Mouse (Mus musculus) CH12.LX (cell line): ENCODE data around the gene Syt6. TPM values are rescaled to one million over a fixed set of nuclear protein-coding genes. Genes with fewer than 3 reads are reported as not detected.

Source experiments
- DNase-seq: peaks from one replicate; pipeline ENCODE4 v3.0.0-alpha.2; 2013; ENCODE audit errors: extremely low read depth
- H3K27ac ChIP-seq: 2 replicates; pipeline ENCODE4 v1.5.1; 2012; ENCODE audit warnings: low read depth, mild to moderate bottlenecking, control low read depth, moderate library complexity; ENCODE audit not compliant: insufficient read depth
- H3K27me3 ChIP-seq: replicated peaks from 2 replicates; pipeline ENCODE3; 2012; ENCODE audit warnings: inconsistent platforms
- H3K36me3 ChIP-seq, 2 experiments: replicated peaks in 1 of 2; 2 replicates each; pipeline versions ENCODE3 to v1.6.1; 2012; ENCODE audit warnings: inconsistent platforms in 1 of 2, low read length in 1 of 2, mild to moderate bottlenecking in 1 of 2, mixed read lengths in 1 of 2, moderate library complexity in 1 of 2; ENCODE audit not compliant: control insufficient read depth in 1 of 2, insufficient read depth in 1 of 2
- H3K4me1 ChIP-seq, 2 experiments: 2 replicates each; pipeline ENCODE4 v1.6.1; 2012; ENCODE audit warnings: inconsistent platforms in 1 of 2, moderate library complexity in 1 of 2; ENCODE audit not compliant: insufficient read depth in 2 of 2, control insufficient read depth in 1 of 2
- H3K4me2 ChIP-seq: 2 replicates; pipeline ENCODE4 v1.6.1; 2012; ENCODE audit warnings: low read depth, mild to moderate bottlenecking, control low read depth; ENCODE audit not compliant: poor library complexity, insufficient read depth, severe bottlenecking
- H3K4me3 ChIP-seq, 3 experiments: fragments of 150-350 bp in 1 of 3; sonication (generic) in 1 of 3; replicated peaks in 1 of 3; 2 replicates each; pipeline versions ENCODE3 to v1.5.1; 2011 to 2012; ENCODE audit warnings: low read depth in 2 of 3, low read length in 2 of 3, mild to moderate bottlenecking in 2 of 3, moderate library complexity in 2 of 3, control low read depth in 1 of 3, improper control_type of control experiment in 1 of 3, inconsistent platforms in 1 of 3, mixed read lengths in 1 of 3; ENCODE audit not compliant: poor library complexity in 1 of 3
- H3K79me2 ChIP-seq: replicated peaks from 2 replicates; pipeline ENCODE4 v1.6.1; 2012; ENCODE audit warnings: mild to moderate bottlenecking, moderate library complexity; ENCODE audit not compliant: control insufficient read depth, poor library complexity, insufficient read depth, severe bottlenecking; ENCODE audit errors: extremely low read depth
- H3K9ac ChIP-seq: 2 replicates; pipeline ENCODE4 v1.6.1; 2012; ENCODE audit warnings: low read depth, mild to moderate bottlenecking, control low read depth, moderate library complexity; ENCODE audit not compliant: insufficient read depth
- H3K9me3 ChIP-seq: replicated peaks from 2 replicates; pipeline ENCODE3; 2012; ENCODE audit warnings: low read length, inconsistent platforms, mixed read lengths
- BHLHE40 ChIP-seq: IDR thresholded peaks from 2 replicates; pipeline ENCODE4 v1.6.1; 2011; ENCODE audit warnings: mild to moderate bottlenecking, low read depth, low read length, improper control_type of control experiment
- CHD1 ChIP-seq: IDR thresholded peaks from 2 replicates; pipeline ENCODE4 v1.6.1; 2012; ENCODE audit warnings: low read depth, low read length, improper control_type of control experiment, inconsistent platforms
- CHD2 ChIP-seq: IDR thresholded peaks from 2 replicates; pipeline ENCODE4 v1.6.1; 2011; ENCODE audit warnings: low read length, improper control_type of control experiment
- CTCF ChIP-seq, 2 experiments: IDR thresholded peaks in 1 of 2; conservative IDR thresholded peaks in 1 of 2; 2 replicates each; pipeline ENCODE4 v1.5.1; 2011 to 2012; ENCODE audit warnings: low read depth in 2 of 2, low read length in 2 of 2, improper control_type of control experiment in 1 of 2, inconsistent platforms in 1 of 2, mild to moderate bottlenecking in 1 of 2, moderate library complexity in 1 of 2
- E2F4 ChIP-seq: IDR thresholded peaks from 2 replicates; pipeline ENCODE4 v1.6.1; 2011; ENCODE audit warnings: low read depth, low read length, improper control_type of control experiment; ENCODE audit not compliant: insufficient replicate concordance
- ELF1 ChIP-seq: IDR thresholded peaks from 2 replicates; pipeline ENCODE4 v1.6.1; 2014; ENCODE audit warnings: low read depth, mild to moderate bottlenecking, inconsistent platforms, low read length, improper control_type of control experiment
- HCFC1 ChIP-seq: IDR thresholded peaks from 2 replicates; pipeline ENCODE4 v1.6.1; 2012; ENCODE audit warnings: low read depth, mild to moderate bottlenecking, inconsistent platforms, low read length, improper control_type of control experiment
- IRF4 ChIP-seq: IDR thresholded peaks from 2 replicates; pipeline ENCODE4 v1.6.1; 2014; ENCODE audit warnings: low read depth, mild to moderate bottlenecking, inconsistent platforms, low read length, improper control_type of control experiment
- JUND ChIP-seq: conservative IDR thresholded peaks from 2 replicates; pipeline ENCODE4 v1.6.1; 2011; ENCODE audit warnings: low read depth, low read length, improper control_type of control experiment
- KAT2A ChIP-seq: IDR thresholded peaks from 2 replicates; pipeline ENCODE4 v1.6.1; 2012; ENCODE audit warnings: low read length, improper control_type of control experiment, inconsistent platforms; ENCODE audit not compliant: insufficient replicate concordance
- MAFK ChIP-seq: IDR thresholded peaks from 2 replicates; pipeline ENCODE4 v1.6.1; 2011; ENCODE audit warnings: low read length, improper control_type of control experiment; ENCODE audit not compliant: insufficient replicate concordance
- MAZ ChIP-seq: IDR thresholded peaks from 2 replicates; pipeline ENCODE4 v1.6.1; 2012; ENCODE audit warnings: low read depth, mild to moderate bottlenecking, inconsistent platforms, low read length, improper control_type of control experiment, moderate library complexity
- MEF2A ChIP-seq: IDR thresholded peaks from 2 replicates; pipeline ENCODE4 v1.6.1; 2014; ENCODE audit warnings: low read depth, mild to moderate bottlenecking, inconsistent platforms, low read length, improper control_type of control experiment, borderline replicate concordance
- MYC ChIP-seq: IDR thresholded peaks from 2 replicates; pipeline ENCODE4 v1.6.1; 2011; ENCODE audit warnings: low read depth, mild to moderate bottlenecking, improper control_type of control experiment, low read length
- PAX5 ChIP-seq: IDR thresholded peaks from 2 replicates; pipeline ENCODE4 v1.6.1; 2012; ENCODE audit warnings: low read length, inconsistent platforms, mixed read lengths
- POLR2A ChIP-seq: IDR thresholded peaks from 2 replicates; pipeline ENCODE4 v1.6.1; 2011; ENCODE audit warnings: low read depth, mild to moderate bottlenecking, improper control_type of control experiment, low read length
- RAD21 ChIP-seq: IDR thresholded peaks from 2 replicates; pipeline ENCODE4 v1.6.1; 2011; ENCODE audit warnings: low read depth, mild to moderate bottlenecking, low read length, improper control_type of control experiment, moderate library complexity
- RCOR1 ChIP-seq: conservative IDR thresholded peaks from 2 replicates; pipeline ENCODE4 v1.6.1; 2012; ENCODE audit warnings: low read depth, mild to moderate bottlenecking, inconsistent platforms, low read length, improper control_type of control experiment
- SIN3A ChIP-seq: IDR thresholded peaks from 2 replicates; pipeline ENCODE4 v1.6.1; 2012; ENCODE audit warnings: low read length, improper control_type of control experiment, inconsistent platforms
- SMC3 ChIP-seq: IDR thresholded peaks from 2 replicates; pipeline ENCODE4 v1.6.1; 2011; ENCODE audit warnings: low read depth, low read length, improper control_type of control experiment
- TBP ChIP-seq: conservative IDR thresholded peaks from 2 replicates; pipeline ENCODE4 v1.6.1; 2011; ENCODE audit warnings: low read depth, low read length, improper control_type of control experiment
- TCF12 ChIP-seq: IDR thresholded peaks from 2 replicates; pipeline ENCODE4 v1.6.1; 2014; ENCODE audit warnings: low read depth, mild to moderate bottlenecking, inconsistent platforms, low read length, improper control_type of control experiment
- UBTF ChIP-seq: IDR thresholded peaks from 2 replicates; pipeline ENCODE4 v1.6.1; 2012; ENCODE audit warnings: low read depth, mild to moderate bottlenecking, inconsistent platforms, low read length, improper control_type of control experiment, moderate library complexity
- USF1 ChIP-seq: IDR thresholded peaks from 2 replicates; pipeline ENCODE4 v1.6.1; 2014; ENCODE audit warnings: low read depth, mild to moderate bottlenecking, inconsistent platforms, low read length, improper control_type of control experiment
- USF2 ChIP-seq: conservative IDR thresholded peaks from 2 replicates; pipeline ENCODE4 v1.6.1; 2011; ENCODE audit warnings: low read depth, low read length, improper control_type of control experiment
- ZC3H11A ChIP-seq: IDR thresholded peaks from 2 replicates; pipeline ENCODE4 v1.6.1; 2012; ENCODE audit warnings: low read depth, mild to moderate bottlenecking, inconsistent platforms, low read length, improper control_type of control experiment
- ZNF384 ChIP-seq: IDR thresholded peaks from 2 replicates; pipeline ENCODE4 v1.6.1; 2012; ENCODE audit warnings: low read depth, low read length, improper control_type of control experiment, inconsistent platforms
- dilution Hi-C: fragments of 300-500 bp; cut with MboI; formaldehyde crosslinking; loops from 2 replicates; pipeline ENCODE4 v1.14.3; 2020; ENCODE audit warnings: low sequenced_read_pairs; ENCODE audit not compliant: extremely low pct_unique_long_range_greater_than_20kb, extremely low pct_ligation_motif_present
- in situ Hi-C: fragments of 300-500 bp; cut with MboI; formaldehyde crosslinking; loops from 3 replicates; pipeline ENCODE4 v1.14.3; 2019; ENCODE audit warnings: low sequenced_read_pairs, low pct_ligation_motif_present, low pct_unique_long_range_greater_than_20kb, mixed read lengths
- polyA plus RNA-seq: library from polyadenylated mRNA; unstranded; fragments of >175 nt; gene quantifications from 2 replicates; pipeline ENCODE4 v1.2.1, GENCODE M21; 2012; ENCODE audit warnings: low read depth; ENCODE audit not compliant: insufficient read length
- total RNA-seq, 2 experiments: library from RNA; depleted of rRNA; stranded (reverse); fragments of 300-350 nt in 1 of 2; fragments of >200 nt in 1 of 2; gene quantifications; 2 replicates each; pipeline ENCODE4 v1.2.3; 2012 to 2014

Gene Syt6
- total and polyA plus RNA-seq, 3 experiments, result not detected

GRCm38 (mm10) chr3:103526864-103527263, 48.2 kb upstream of the Syt6 start:
- Histone ChIP-seq H3K4me1 (peaks cover 0 to 5% of the 10 kb centered on the region in 2 experiments; a peak in 2 of 4 replicates), H3K27ac (no peak overlapping the region), H3K27me3 (no peaks in the 10 kb centered on the region), H3K36me3 (no peaks in the 10 kb centered on the region), H3K4me2 (no peak overlapping the region), H3K4me3 (no peak overlapping the region), H3K79me2 (no peaks in the 10 kb centered on the region), H3K9me3 (no peaks in the 10 kb centered on the region), H3K9ac (no peak overlapping the region)
- DNase-seq, result no peak
- TF ChIP-seq CTCF (conservative IDR thresholded peaks at IDR 0.05 in 1 of 2, IDR thresholded peaks at IDR 0.05 in 1 of 2; ENCODE audit: low read depth in 2 of 2, low read length in 2 of 2), result no peak
- TF ChIP-seq USF1, result no peak
- no peak for TF ChIP-seq TBP
- TF ChIP-seq TCF12, result no peak
- no peak for TF ChIP-seq ZNF384
- no peak for TF ChIP-seq JUND
- TF ChIP-seq KAT2A, result no peak
- TF ChIP-seq E2F4, result no peak
- no peak for TF ChIP-seq CHD1
- no peak for TF ChIP-seq RCOR1
- no peak for TF ChIP-seq MEF2A
- TF ChIP-seq MYC, result no peak
- no peak for TF ChIP-seq SMC3
- no peak for TF ChIP-seq MAZ
- TF ChIP-seq CHD2, result no peak
- no peak for TF ChIP-seq ELF1
- TF ChIP-seq PAX5, result no peak
- TF ChIP-seq IRF4, result no peak
- no peak for TF ChIP-seq USF2
- no peak for TF ChIP-seq SIN3A
- in situ Hi-C loops (no loop called here), dilution Hi-C loops (no loop called here)

DNA sequence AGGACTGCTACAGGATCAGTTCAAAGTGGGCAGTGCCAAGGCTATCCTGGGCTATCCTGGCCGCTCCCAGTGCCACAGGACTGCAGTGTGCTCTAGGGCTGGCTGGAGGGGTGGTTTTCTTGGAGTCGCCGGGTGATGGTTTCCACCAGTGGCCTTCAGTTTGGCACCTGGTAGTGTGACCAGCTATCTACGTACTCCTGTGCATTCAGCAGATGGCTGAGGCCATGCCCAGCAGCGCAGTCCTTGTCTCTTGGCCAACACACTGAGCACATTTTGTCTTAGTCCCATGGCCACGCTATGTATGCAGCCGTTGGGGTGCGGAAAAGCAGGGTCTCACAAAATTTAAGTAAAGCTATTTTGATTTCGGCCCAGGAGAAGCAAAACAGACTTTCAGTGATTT, 41.0 kb upstream of the Syt6 start:
- Histone ChIP-seq H3K4me3 (no peak overlapping the region), H3K9ac (no peak overlapping the region), H3K4me1 (peaks cover 0 to 15% of the 10 kb centered on the region in 2 experiments; a peak in 2 of 4 replicates), H3K27ac (no peak overlapping the region), H3K36me3 (no peaks in the 10 kb centered on the region), H3K79me2 (no peaks in the 10 kb centered on the region), H3K27me3 (no peaks in the 10 kb centered on the region), H3K4me2 (no peak overlapping the region), H3K9me3 (no peaks in the 10 kb centered on the region)
- in situ Hi-C loops (no loop called here), dilution Hi-C loops (no loop called here)
- DNase-seq, result no peak
- no peak for TF ChIP-seq POLR2A
- no peak for TF ChIP-seq IRF4
- no peak for TF ChIP-seq MAFK
- no peak for TF ChIP-seq RAD21
- TF ChIP-seq CTCF (conservative IDR thresholded peaks at IDR 0.05 in 1 of 2, IDR thresholded peaks at IDR 0.05 in 1 of 2; ENCODE audit: low read depth in 2 of 2, low read length in 2 of 2), result no peak
- TF ChIP-seq PAX5, result no peak
- no peak for TF ChIP-seq HCFC1
- TF ChIP-seq MYC, result no peak
- no peak for TF ChIP-seq BHLHE40
- no peak for TF ChIP-seq MEF2A
- TF ChIP-seq UBTF, result no peak
- TF ChIP-seq SIN3A, result no peak
- no peak for TF ChIP-seq ZC3H11A
- TF ChIP-seq ELF1, result no peak
- TF ChIP-seq CHD2, result no peak
- TF ChIP-seq USF1, result no peak
